Mouse (Mus musculus) macrophage (primary cell): ENCODE results near the gene Olfr1037. TPM values are rescaled to one million over a fixed set of nuclear protein-coding genes. Genes with fewer than 3 reads are reported as not detected.
"Not testable (repeated sequence)": the region's sequence is repeated elsewhere in the genome, so short reads cannot be mapped to it uniquely, and the experiment has no call there.

ENCODE experiments used
- H3K27ac ChIP-seq: fragments of 350-480 bp; formaldehyde crosslinking; 2 replicates; pipeline ENCODE4 v1.9.0; 2021
- H3K36me3 ChIP-seq: fragments of 350-480 bp; formaldehyde crosslinking; 2 replicates; pipeline ENCODE4 v1.9.0; 2021; ENCODE audit errors: inconsistent target
- H3K4me3 ChIP-seq: fragments of 350-480 bp; formaldehyde crosslinking; 2 replicates; pipeline ENCODE4 v1.9.0; 2021; ENCODE audit errors: inconsistent target
- H3K79me2 ChIP-seq: fragments of 350-480 bp; formaldehyde crosslinking; 2 replicates; pipeline ENCODE4 v1.9.0; 2021; ENCODE audit errors: inconsistent target
- WGBS: methylation state at CpG from one replicate; pipeline ENCODE4 v1.1.7; 2026; ENCODE audit warnings: inconsistent platforms; ENCODE audit not compliant: missing documents; 5-methylcytosine and 5-hydroxymethylcytosine counted together
- polyA plus RNA-seq: library from polyadenylated mRNA; stranded (reverse); fragments of 250-400 nt; gene quantifications from 3 replicates; pipeline ENCODE4 v1.2.4, GENCODE M21; 2018; ENCODE audit warnings: inconsistent platforms
- total RNA-seq, 78 experiments: library from RNA; depleted of rRNA; stranded (reverse); fragments of 250-400 nt; gene quantifications; 1 replicate in 9 of 78; 2 replicates in 24 of 78; 3 replicates in 43 of 78; 4 replicates in 2 of 78; pipeline ENCODE4 v1.2.4; 2018; ENCODE audit warnings: inconsistent platforms in 56 of 78

Olfr1037 gene
- total RNA-seq (2018; cell fraction: chromatin; rRNA removed) = not detected
- not detected for total RNA-seq (2018; cell fraction: cytosol; rRNA removed)
- not detected for total RNA-seq (2018; cell fraction: nucleus; rRNA removed)
- not detected in 3 replicates for polyA plus RNA-seq

DNA sequence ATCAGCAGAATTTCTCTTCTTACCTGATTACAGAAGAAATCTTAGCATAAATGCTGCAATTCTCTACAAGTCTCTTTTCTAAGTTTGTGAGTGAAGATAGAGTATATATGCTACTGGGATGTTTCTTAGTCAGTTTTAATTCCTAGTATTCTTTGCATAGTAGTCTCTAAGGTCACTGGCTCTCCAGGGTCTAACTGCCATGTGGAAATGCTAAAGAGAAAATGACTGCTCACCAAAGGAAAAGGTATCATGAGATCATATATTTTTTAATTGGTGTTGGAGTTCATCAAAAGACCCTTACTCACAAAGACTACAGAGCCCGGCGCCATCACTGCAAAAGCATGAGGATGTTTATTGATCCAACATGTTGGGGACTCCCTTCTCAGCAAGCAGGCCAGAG is at the start of gene Olfr1037:
Gene Olfr1037 (minus strand): TSS at position 101 of the 400 bp plus-strand sequence.
- 89% methylated on average over 2 of the region's 2 CpGs for WGBS
- no peaks in the 10 kb centered on the region for H3K36me3 ChIP-seq
- H3K4me3 ChIP-seq = no peak within 1 kb of the TSS
- no peaks in the 10 kb centered on the region for H3K79me2 ChIP-seq
- no peak within 1 kb of the TSS for H3K27ac ChIP-seq

GRCm38 (mm10) chr2:86135828-86136227 is 48.6 kb upstream of the Olfr1037 start, which contains the start of gene Olfr1039:
TSS of gene Olfr1039 (minus strand) at chr2:86135928.
- Histone ChIP-seq H3K4me3 (no peak within 1 kb of the TSS), H3K36me3 (no peaks in the 10 kb centered on the region), H3K27ac (no peak within 1 kb of the TSS), H3K79me2 (no peaks in the 10 kb centered on the region)
- 100% methylated on average over 1 of the region's 1 CpGs for WGBS

- not testable (repeated sequence) for H3K4me3 ChIP-seq, H3K27ac ChIP-seq, H3K36me3 ChIP-seq, H3K79me2 ChIP-seq
- WGBS = 89% methylated on average over 1 of the region's 1 CpGs
These were observed 6.7 kb downstream of the Olfr1037 start for GRCm38 (mm10) chr2:86080478-86080877.

DNA sequence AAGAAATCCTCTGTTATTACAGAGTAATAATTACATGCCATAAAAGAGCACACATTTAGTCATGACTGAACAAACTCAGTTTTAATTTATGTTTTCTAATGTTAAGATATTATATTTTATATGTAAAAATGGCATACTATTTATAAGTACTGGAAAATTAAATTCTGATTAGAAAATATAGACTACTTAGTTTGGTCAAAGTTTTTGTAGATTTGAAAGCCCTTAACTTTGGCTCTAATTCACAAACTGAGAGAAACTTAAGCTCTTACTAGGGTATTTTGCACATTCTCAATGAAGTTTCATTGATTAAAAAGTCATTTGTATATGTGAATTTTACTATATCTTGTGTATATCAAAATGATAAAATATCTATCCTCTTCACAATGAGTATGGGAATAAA is 13.5 kb downstream of the Olfr1037 start, which contains the start of gene Olfr1036:
Gene Olfr1036 (plus strand): TSS at position 301 of the 400 bp plus-strand sequence.
- not testable (repeated sequence) for H3K36me3 ChIP-seq, H3K79me2 ChIP-seq, H3K27ac ChIP-seq, H3K4me3 ChIP-seq

- H3K4me3 ChIP-seq = no peak overlapping the region
- WGBS = 95% methylated on average over 7 of the region's 8 CpGs
- H3K36me3 ChIP-seq = no peaks in the 10 kb centered on the region
- H3K27ac ChIP-seq = no peak overlapping the region
- H3K79me2 ChIP-seq = no peaks in the 10 kb centered on the region
These were observed 17.0 kb downstream of the Olfr1037 start for GRCm38 (mm10) chr2:86070189-86070588.

DNA sequence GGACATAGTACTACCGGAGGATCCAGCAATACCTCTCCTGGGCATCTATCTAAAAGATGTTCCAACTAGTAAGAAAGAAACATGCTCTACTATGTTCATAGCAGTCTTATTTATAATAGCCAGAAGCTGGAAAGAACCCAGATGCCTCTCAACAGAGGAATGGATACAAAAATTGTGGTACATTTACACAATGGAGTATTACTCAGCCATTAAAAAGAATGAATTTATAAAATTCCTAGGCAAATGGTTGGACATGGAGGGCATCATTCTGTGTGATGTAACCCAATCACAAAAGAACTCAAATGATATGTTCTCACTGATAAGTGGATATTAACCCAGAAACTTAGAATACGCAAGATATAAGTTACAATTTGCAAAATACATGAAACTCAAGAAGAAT is 23.4 kb downstream of the Olfr1037 start:
- not testable (repeated sequence) for H3K4me3 ChIP-seq, H3K36me3 ChIP-seq, H3K27ac ChIP-seq, H3K79me2 ChIP-seq
- WGBS = 91% methylated on average over 2 of the region's 2 CpGs

GRCm38 (mm10) chr2:86050777-86051176 is 36.4 kb downstream of the Olfr1037 start:
- H3K4me3 ChIP-seq, H3K27ac ChIP-seq, H3K36me3 ChIP-seq, H3K79me2 ChIP-seq: not testable (repeated sequence)

DNA sequence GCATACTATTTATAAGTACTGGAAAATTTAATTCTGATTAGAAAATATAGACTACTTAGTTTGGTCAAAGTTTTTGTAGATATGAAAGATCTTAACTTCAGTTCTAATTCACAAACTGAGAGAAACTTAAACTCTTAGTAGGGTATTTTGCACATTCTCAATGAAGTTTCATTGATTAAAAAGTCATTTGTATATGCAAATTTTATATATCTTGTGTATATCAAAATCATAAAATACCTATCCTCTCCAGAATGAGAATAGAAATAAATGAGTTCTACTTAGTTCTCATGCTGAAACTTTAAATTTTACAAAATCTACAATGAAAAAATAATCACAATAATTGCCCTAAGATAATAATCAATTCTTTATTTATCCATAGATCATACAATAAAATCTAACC is 41.6 kb downstream of the Olfr1037 start, which contains the start of gene Olfr1034:
Gene Olfr1034 (plus strand): TSS at position 301 of the 400 bp plus-strand sequence.
- Histone ChIP-seq H3K36me3 (no peaks in the 10 kb centered on the region), H3K4me3 (no peak within 1 kb of the TSS), H3K79me2 (no peaks in the 10 kb centered on the region), H3K27ac (no peak within 1 kb of the TSS)

Other genes with a start within 250 kb of the Olfr1037 start
- not detected in 3 replicates for gene Olfr1019, start 241.9 kb downstream of the Olfr1037 start, polyA plus RNA-seq
- not detected in 3 replicates for gene Olfr1020, start 240.4 kb downstream of the Olfr1037 start, polyA plus RNA-seq
- gene Olfr1022, start 218.8 kb downstream of the Olfr1037 start, polyA plus RNA-seq = not detected in 3 replicates
- not detected in 3 replicates for gene Olfr1023, start 201.7 kb downstream of the Olfr1037 start, polyA plus RNA-seq
- not detected in 3 replicates for gene Olfr1024, start 182.3 kb downstream of the Olfr1037 start, polyA plus RNA-seq
- gene Olfr1025-ps1, start 172.2 kb downstream of the Olfr1037 start, polyA plus RNA-seq = not detected in 3 replicates
- gene Olfr1026, start 165.8 kb downstream of the Olfr1037 start, polyA plus RNA-seq = not detected in 3 replicates
- gene Olfr1028, start 136.9 kb downstream of the Olfr1037 start, polyA plus RNA-seq = not detected in 3 replicates
- gene Olfr1029, start 113.5 kb downstream of the Olfr1037 start, polyA plus RNA-seq = not detected in 3 replicates
- not detected in 3 replicates for gene Olfr1030, start 108.1 kb downstream of the Olfr1037 start, polyA plus RNA-seq
- not detected in 3 replicates for gene Olfr1031, start 97.1 kb downstream of the Olfr1037 start, polyA plus RNA-seq
- gene Olfr1032, start 81.8 kb downstream of the Olfr1037 start, polyA plus RNA-seq = not detected in 3 replicates
- gene Olfr1033, start 66.8 kb downstream of the Olfr1037 start, polyA plus RNA-seq = 0.22 TPM in 1 of 3 replicates, not detected in the others
- gene Olfr1034, start 41.5 kb downstream of the Olfr1037 start, polyA plus RNA-seq = not detected in 3 replicates
- gene Olfr1036, start 13.4 kb downstream of the Olfr1037 start, polyA plus RNA-seq = not detected in 3 replicates
- gene Olfr1039, start 48.5 kb upstream of the Olfr1037 start, polyA plus RNA-seq = not detected in 3 replicates
- gene Olfr1040, start 59.3 kb upstream of the Olfr1037 start, polyA plus RNA-seq = not detected in 3 replicates
- gene Olfr1042, start 74.5 kb upstream of the Olfr1037 start, polyA plus RNA-seq = not detected in 3 replicates
- gene Olfr1043, start 80.1 kb upstream of the Olfr1037 start, polyA plus RNA-seq = not detected in 3 replicates
- gene Olfr1044, start 90.4 kb upstream of the Olfr1037 start, polyA plus RNA-seq = not detected in 3 replicates
- gene Olfr52, start 98.3 kb upstream of the Olfr1037 start, polyA plus RNA-seq = not detected in 3 replicates
- gene Olfr1045, start 115.6 kb upstream of the Olfr1037 start, polyA plus RNA-seq = not detected in 3 replicates
- gene Olfr1046, start 131.9 kb upstream of the Olfr1037 start, polyA plus RNA-seq = not detected in 3 replicates
- not detected in 3 replicates for gene Olfr1047, start 144.0 kb upstream of the Olfr1037 start, polyA plus RNA-seq
- gene Olfr1048, start 152.9 kb upstream of the Olfr1037 start, polyA plus RNA-seq = not detected in 3 replicates
- gene Olfr1049, start 170.9 kb upstream of the Olfr1037 start, polyA plus RNA-seq = not detected in 3 replicates
- not detected in 3 replicates for gene Olfr1051, start 191.7 kb upstream of the Olfr1037 start, polyA plus RNA-seq
- not detected in 3 replicates for gene Olfr1052, start 205.1 kb upstream of the Olfr1037 start, polyA plus RNA-seq
- gene Olfr1053, start 227.9 kb upstream of the Olfr1037 start, polyA plus RNA-seq = not detected in 3 replicates
- gene Olfr1054, start 248.0 kb upstream of the Olfr1037 start, polyA plus RNA-seq = not detected in 3 replicates